Mouse (Mus musculus) heart, adult 18-20 months (tissue): ENCODE measurements around the gene Ddx46. TPM values are rescaled to one million over a fixed set of nuclear protein-coding genes. Genes with fewer than 3 reads are reported as not detected.
"Not testable (repeated sequence)": the region's sequence is repeated elsewhere in the genome, so short reads cannot be mapped to it uniquely, and the experiment has no call there.

Source experiments
- DNase-seq, 2 experiments: peaks; one replicate each; pipeline ENCODE4 v3.0.0; 2021 to 2022; ENCODE audit warnings: mixed read lengths in 1 of 2
- total RNA-seq, 2 experiments: library from RNA; stranded (reverse); gene quantifications; 2 replicates each; pipeline ENCODE4 v1.2.3; 2021

The Ddx46 gene
- total RNA-seq, 2 experiments from 2014 or later, result 19.2 to 22.3 TPM

DNA sequence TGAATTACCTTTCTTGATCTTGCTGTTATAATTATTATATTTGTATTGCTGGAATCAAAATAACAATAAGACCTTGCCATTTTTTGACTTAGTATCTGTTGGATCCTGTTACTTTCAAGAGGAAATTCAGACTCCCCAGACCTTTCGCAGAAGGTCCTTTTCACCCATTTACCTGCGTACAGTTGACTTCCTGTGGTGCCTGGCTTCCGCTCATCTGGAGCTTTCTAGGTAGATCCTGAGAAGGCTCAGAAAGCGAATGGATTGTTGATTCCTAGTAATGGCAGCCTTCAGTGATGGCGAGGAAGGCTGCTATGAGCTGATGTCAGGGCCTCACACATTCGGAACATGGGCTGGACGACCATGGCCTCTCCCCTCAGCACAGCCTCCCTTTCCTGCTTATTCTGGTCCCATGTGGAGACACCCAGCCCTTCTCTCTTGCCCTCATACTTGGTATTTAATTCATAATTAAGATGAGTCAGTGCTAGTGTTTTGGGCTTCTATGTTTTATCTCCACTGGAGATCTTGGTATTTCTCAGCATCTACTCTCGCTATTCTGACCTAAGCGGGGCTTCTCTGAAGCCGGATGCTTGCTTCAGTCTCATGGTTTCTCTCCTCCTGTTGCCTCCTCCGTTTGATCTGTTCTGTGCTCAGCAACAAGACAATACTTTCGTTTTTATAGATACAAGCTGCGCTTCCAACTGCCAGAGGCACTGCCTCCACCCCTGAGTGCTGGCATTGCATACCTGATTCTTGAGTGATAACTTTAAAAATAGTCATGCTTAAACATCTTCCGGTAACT, 1.6 kb downstream of the Ddx46 start:
- no peak for DNase-seq

DNA sequence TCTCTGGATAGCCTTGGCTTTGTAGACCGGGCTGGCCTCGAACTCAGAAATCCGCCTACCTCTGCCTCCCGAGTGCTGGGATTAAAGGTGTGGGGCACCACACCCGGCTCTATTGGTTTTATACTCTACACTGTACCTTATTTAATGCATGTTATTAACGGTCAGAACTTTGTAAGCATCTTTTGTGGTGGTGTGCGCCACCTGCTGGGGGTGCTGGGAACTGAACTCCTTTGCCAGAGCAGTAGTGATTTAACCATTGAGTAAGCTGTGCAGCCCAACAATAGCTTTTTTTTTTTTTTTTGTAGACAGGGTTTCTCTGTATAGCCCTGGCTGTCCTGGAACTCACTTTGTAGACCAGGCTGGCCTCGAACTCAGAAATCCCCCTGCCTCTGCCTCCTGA, 5.7 kb downstream of the Ddx46 start:
- peak; percentile 59 to 91 for DNase-seq

DNA sequence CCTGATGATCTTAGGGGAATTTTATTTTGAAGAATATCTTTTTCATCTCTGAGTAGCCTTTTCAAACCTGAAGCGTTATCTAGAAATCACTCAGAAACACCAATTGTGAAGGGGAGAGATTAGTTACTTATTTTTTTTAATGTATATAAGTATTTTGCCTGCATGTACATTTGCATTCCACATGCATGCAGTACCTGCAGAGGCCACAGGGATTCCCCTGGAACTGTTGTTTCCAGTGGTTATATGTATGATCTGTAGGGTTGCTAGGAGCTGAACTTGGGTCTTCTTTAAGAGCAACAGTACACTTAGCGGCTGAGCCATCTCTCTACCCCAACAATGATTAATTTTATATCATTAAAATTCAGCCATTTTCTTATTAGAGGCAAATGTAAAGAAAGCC, 9.7 kb downstream of the Ddx46 start:
- no peak for DNase-seq

DNA sequence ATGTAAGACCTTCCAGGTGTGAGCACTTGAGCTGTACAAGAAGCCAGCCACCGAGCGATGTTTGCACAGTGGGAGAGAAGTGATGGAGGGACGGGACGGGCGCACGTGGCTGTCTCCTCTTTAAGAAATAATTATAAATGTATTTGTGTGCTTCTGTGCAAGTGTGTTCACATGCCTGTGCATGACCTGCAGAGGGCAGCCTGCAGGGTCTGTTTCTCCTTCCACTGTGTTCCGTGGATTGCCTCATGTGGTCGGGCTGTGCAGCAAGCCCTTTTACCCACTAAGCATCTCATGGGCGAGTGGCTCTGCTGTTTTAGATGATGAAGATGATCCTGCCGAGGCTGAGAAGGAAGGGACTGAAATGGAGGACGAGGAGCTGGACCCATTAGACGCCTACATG, 15.3 kb downstream of the Ddx46 start:
- no peak for DNase-seq

DNA sequence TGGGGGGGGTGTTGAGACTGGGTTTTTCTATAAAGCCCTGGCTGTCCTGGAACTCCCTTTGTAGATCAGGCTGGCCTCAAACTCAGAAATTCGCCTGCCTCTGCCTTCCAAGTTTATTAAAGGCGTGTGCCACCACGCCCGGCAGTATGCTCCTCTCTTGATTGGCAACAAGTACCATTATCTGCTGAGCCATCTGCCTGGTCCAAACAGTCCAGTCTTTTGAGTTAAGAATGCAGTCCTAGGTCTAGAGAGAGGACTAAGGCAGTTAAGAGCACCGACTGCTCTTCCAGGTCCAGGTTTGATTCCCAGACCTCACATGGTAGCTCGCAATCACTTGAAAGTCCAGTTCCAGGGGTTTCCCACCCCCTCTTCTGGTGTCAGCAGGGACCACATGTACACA, 16.2 kb downstream of the Ddx46 start:
- no peak for DNase-seq

DNA sequence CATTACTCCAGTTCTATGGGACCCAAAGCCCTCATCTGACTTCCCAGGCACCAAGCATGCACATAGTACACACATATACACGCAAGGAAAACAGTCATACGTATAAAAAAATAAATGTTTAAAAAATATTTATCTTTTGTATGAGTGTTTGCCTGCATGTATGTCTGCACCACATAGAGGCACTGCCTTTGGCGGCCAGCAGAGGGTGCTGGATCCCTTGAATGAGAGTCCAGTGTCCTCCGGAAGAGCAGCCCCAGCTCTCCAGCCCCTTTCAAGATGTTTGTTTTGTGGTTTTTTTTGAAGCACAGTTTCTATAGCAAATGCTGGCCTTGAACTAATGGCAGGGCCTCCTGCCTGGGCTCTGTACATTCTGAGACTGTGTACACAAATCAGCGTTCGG, 33.7 kb downstream of the Ddx46 start:
- DNase-seq, result peak in 1 of 2 experiments; percentile 31

DNA sequence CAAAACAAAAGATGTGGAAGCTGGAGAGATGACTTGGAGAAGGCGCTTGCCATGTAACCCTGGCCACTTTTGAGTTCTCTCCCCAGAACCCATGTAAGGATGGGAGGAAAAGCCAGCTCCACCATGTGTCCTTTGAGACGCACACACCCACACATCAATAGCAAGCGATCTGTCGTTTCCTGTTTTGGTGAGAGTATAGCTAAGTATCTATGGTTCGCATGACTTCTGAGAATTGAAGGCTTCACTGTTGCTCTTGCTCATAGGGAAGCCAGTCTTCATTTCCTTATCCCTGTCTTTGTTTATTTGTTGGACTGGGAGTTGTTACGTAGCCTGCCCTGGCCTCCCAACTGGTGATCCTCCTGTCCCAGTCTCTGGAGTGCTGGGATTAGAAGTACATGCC, 37.9 kb downstream of the Ddx46 start:
- DNase-seq, result no peak

DNA sequence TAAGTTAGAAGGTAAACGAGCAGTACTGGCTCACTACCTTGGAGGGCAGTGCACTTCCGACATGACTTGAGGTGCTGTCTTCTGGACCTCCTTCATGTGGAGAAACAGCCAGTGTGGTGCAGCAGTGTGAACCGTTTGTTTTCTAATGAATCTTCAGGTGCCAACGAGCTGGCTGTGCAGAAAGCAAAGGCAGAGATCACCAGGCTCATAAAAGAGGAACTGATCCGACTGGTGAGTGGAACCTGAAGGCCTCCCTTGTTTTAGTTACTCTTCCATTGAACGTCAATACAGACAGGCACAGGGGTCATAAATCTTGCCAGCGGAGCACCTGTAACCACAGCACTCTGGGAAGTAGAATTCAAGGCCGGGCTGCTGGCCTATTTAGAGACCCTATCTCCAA, 42.5 kb downstream of the Ddx46 start:
- DNase-seq, result no peak

DNA sequence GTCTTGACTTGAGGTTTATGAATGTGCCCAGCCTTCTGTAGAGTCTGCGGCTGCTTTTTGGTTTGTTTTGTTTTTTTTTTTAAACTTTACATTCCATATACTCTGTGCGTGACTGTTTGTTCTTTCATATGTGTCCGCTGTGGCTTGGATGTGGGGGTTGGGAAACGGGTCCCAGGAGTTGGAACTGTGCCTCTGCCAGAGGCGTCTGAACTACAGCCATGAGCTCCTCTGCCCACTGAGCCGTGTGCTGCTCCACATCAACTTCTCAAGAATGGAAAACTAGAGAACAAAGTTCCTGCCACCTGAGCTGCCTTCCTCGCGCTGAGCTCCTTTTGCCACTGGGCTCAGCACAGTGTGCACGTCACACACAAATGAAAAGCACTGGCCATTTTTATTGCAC, 47.4 kb downstream of the Ddx46 start:
- DNase-seq, result no peak

DNA sequence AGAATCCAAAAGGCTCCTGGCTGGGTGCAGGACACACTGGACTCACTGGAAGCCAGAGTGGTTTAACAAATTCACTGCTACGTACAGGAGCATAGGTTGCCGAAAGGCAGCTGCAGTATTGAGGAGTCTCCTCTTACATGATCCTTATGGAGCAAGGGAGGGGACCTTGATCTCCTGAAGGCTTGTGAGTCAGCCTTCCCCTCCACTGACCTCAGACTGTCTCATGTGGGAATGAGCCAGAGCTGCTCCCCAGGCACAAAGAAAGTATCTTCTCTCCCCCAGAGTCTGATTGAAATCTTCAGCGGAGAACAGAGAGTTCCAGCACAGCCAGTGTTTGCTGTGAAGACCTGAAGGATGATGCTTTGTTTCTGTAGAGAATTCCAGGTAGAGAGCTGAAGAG, 48.8 kb downstream of the Ddx46 start:
- no peak for DNase-seq

DNA sequence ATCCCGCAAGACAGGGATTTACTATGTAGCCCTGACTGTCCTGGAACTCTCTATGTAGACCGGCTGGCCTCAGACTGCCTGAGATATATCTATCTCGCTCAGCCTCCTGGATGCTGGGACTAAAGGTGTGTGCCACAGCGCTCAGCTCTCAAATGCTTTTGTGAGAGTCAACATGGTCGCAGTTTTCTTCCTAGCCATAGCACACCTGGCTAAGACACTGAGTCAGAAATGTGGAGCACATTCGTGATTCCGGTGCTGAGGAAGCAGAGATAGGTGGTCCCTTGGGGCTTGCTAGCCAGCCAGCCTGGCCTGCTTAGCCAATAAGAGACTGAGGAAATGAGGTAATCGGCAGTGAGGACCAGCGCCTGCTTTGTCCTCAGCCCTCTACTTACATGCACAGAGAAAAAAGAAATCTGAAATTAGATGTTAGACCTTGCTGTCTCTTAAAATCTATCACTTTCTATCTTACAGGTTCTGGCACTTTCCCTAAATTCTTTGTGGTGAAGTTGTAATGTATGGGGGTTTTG, 51.3 kb downstream of the Ddx46 start:
- no peak for DNase-seq

DNA sequence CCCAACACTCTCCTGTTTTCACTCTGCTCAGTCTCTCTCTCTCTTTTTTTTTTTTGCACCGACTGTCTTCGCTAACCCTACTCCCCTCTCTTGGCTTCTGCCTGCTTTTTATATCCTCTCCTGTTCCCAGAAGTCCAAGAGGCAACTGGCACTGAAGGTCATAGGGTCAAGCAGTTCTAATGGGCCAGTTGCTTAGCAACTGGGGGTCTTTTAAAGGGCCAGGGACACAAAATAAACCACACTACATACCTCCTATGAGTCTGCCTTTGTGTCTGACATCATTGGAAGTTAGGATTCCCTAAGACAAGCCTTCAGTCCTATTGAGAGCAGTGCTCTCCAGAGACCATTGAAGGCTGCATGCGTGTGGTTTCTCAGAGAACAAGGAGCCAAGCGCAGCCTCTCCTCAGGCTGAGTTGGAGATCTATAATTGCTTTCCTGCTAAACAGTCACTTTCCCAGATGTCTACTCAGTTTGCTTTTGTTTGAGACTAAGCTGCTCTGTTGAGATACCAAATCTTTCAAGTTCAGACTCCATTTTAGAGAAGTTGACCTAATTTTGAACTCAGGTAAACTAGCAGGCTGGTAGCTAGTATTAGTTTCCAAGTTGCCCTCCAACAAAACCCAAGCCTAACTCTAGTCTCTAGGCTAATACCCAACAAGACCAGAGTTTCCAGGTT, 53.2 kb downstream of the Ddx46 start:
- DNase-seq, result no peak

DNA sequence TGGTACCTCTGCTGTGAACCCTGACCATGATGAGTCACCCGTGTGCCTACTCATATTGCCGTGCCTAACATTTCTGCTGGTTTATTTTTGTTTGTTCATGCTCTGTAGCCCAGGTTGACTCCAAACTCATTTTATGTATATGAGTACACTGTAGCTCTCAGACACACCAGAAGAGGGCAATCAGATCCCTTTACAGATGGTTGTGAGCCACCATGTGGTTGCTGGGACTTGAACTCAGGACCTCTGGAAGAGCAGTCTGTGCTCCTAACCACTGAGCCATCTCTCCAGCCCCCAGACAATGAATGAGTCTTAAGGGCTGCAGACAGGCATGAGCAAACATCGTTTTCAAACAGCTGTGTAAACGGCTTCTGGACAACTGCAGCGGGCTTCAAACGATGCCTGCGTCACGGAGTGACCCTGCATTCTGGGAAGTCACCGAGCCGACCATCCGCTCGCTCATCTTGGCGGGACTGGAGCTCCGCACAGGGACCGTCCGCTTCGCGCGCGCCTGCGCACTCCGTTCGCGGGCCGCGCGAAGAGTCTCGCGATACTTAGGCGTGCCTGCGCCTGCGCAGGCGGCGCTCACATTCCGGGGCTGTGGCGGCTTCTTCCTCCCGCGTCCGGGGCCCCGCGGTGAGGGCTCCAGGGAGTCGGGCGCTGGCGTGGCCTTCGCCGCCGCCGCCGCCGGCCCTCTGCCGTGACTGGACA, 57.9 kb downstream of the Ddx46 start, which contains the start of gene B230219D22Rik:
Gene B230219D22Rik (plus strand): TSS at position 590 of the 708 bp plus-strand sequence.
- DNase-seq, result peak; percentile 92 to 93

DNA sequence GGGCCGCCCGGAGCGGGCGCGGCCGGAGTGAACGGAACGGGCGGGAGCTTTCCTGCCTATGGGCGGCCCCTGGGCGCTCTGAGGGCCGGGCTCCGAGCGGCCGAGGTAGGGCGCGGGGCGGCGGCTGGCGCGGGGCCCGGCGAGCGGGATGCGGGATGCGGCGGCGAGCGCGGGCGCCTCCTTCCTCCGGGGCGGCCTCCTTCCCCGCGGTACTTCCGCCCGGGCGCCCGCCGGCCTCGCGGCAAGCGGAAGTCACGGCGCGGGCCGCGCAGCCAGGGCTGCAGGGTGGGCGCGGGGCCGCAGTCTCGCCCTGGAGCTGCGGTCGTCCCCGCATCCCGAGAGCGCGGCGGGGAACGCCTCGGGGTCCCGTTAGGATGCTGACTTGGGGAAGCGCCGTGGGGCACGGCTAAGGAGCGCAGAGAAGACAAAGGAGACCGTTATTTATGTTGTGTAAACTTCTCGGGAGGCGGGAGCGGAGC, 58.5 kb downstream of the Ddx46 start:
- DNase-seq, result peak in 1 of 2 experiments; percentile 46

DNA sequence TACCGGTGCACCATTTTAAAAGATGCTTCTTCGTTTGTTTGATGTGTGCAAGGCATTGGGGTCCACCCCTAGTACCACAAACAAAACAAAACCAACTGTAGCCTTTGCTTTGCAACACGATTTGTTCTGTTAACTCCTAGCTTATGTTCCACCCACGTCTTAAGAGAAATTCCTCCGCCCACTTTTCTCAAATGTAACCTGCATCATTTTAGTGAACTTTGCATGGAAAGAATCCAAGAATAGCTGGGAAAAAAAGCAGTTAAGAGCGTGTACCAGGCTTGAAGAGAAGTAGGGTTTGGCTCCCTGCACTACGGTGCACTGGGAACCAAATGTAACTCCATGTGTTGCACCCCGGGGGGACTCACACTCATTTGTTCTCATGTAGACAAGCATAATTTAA, 59.3 kb downstream of the Ddx46 start:
- DNase-seq, result no peak

DNA sequence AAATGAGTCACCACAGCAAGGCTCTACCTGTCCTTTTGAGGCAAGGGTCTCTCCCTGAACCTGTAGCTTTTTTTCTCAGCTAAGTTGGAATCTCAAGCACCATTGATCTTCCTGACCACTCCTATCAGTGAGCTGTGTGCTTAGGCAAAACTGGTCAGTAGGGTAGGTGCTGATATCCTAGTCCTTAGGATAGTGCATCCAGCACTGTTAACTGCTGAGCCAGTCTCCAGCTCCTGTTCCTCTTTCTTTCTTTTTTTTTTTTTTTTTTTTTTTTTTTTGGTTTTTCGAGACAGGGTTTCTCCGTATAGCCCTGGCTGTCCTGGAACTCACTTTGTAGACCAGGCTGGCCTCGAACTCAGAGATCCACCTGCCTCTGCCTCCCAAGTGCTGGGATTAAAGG, 61.2 kb downstream of the Ddx46 start:
- not testable (repeated sequence) for DNase-seq

DNA sequence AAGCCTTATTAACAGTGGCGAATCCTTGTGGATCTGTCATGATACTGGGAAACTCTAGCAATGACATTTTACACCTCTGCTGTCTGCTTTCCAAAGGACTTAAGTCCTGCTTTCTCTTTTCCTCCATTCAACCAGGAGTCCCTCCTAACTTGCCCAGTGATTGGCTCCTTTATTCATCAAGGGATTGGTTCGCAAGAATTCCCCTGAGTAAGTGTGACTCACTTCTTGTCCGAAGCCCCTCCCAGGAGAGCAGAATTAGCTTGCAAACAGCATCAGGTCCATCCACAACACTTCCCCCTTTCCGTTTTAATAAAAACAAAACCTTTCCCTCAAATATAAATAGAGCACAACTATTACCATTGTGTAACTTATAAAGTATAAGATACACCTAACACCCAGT, 69.5 kb downstream of the Ddx46 start:
- DNase-seq, result no peak

DNA sequence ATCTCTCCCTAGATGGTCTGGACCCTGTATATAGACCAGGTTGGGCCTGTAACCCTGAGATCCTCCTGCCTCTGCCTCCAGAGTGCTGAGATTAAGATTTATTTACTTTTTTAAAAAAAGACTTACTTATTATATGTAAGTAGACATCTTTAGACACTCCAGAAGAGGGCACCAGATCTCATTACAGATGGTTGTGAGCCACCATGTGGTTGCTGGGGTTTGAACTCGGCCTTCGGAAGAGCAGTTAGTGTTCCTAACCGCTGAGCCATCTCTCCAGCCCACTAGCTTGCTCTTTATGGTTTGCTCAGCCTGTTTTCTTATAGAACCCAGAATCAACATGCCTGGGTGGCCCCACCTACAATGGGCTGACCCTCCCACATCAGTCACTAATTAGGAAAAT, 78.0 kb downstream of the Ddx46 start:
- no peak for DNase-seq

DNA sequence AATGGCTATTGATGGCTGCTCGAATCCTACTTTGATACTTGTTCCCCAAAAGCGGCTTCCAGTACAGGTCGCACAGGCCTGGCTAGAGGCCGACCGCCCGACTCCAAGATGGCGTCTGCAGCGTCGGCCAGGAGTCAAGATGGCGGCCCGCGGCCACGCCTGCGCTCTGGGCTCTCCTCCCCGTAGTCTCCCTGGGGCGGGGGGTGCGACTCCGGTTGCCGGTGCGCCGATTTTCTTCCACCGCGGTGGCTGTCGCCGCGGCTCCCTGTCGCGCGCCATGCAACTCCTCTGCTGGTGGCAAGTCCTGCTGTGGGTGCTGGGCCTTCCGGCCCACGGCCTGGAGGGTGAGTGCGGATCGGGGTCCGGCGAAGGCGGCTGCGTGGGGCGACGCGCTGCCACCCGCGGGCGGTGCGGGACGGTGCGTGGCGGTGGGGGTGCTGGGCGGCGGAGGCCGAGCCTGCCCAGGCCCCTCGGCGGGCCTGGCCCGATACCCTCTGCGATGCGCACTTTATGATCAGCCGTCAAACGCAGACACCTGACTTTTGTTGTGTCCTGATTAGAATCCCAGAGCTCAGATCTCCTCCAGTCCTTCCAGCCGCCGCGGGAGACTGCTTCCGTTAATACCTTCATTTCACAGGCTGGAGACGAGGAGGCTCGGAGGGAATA, 79.8 kb downstream of the Ddx46 start, which contains the start of gene Txndc15:
Gene Txndc15 (plus strand): TSS at position 150 of the 666 bp plus-strand sequence.
- peak; percentile 91 to 96 for DNase-seq

DNA sequence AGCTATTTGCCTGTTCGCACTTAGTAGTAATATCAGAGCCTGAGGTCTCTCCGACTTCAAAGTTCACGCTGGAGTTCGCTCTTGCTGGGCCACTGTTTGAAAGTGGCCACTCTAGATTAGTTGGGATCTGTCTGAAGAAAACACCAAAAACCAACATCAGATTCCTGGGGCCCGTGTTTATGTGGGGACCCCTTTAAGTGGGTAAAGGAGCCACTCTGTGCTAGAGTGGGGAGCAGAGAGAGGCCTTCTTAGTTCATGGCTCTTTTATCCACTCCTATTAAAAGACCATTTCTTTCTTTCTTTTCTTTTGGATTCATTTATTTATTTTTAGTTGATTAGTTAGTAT, 80.3 kb downstream of the Ddx46 start:
- DNase-seq, result no peak

DNA sequence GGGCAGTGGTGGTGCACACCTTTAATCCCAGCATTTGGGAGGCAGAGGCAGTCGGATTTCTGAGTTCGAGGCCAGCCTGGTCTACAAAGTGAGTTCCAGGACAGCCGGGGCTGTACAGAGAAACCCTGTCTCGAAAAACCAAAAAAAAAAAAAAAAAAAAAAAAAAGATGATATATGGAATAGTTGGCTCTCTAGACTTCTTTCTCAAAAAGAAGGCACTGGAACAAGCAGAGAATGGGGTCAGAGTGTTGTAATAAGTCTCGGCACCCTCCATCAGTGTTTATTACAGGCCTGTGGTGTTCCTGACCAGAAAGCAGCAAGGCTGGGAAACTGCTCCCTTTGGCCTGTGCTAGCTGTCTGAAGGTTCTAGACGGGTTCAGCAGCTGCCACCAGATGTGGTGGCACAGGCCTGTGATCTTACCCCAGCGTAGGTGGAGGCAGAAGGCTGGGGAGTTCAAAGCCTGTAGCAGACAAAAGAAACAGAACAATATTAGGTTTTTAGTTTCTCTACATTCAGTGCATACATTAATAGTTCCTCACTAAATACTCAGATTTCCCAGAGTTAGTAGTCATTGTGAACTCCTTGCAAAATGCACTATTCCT, 81.2 kb downstream of the Ddx46 start:
- no peak for DNase-seq

DNA sequence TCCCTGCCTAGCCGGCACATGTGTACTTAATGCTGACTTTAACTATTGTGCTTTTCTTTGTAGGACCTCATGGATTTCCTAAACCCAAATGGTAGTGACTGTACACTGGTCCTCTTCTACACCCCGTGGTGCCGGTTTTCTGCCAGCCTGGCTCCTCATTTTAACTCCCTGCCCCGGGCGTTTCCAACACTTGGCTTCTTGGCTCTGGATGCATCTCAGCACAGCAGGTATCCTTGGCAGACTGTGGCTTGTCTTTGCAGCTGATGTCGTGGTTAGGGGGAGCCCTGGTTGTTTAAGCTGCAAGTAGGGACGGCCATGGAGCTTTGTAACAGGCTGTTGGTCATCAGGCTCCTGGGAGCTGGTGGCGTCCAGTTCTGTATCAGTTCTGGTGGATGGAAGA, 86.7 kb downstream of the Ddx46 start:
- DNase-seq, result no peak
